8 mouse cellular contexts compared by ENCODE assay signal in genomic region chr10:78464792-78465207, GRCm38 (mm10). TPM values are rescaled to one million over a fixed set of nuclear protein-coding genes. Genes with fewer than 3 reads are reported as not detected.
DNase-seq lines count a peak whose midpoint lies in the region; ATAC-seq lines count a peak whose summit lies in the region.

Gene Pdxk, minus strand, starts transcription at chr10:78464975.

- ATAC-seq in heart, embryonic 14.5 days (ENCODE audit: insufficient number of reproducible peaks, insufficient read depth, low FRiP score, low read depth) = peak; percentile 90
- peak; percentile 91 for ATAC-seq in liver, embryonic 13.5 days (ENCODE audit: low read depth)
- peak; percentile 92 for ATAC-seq in stomach, embryonic 16.5 days (ENCODE audit: insufficient read depth, low FRiP score)

- no peaks in the 10 kb centered on the region for H3K27me3 ChIP-seq in heart, embryonic 14.5 days (ENCODE audit: control insufficient read depth, insufficient read depth, low read length)
- no peaks in the 10 kb centered on the region for H3K27me3 ChIP-seq in liver, embryonic 13.5 days
- no peaks in the 10 kb centered on the region for H3K27me3 ChIP-seq in stomach, embryonic 16.5 days (ENCODE audit: control insufficient read depth, insufficient read depth, low read length)

- no peaks in the 10 kb centered on the region for H3K9me3 ChIP-seq in heart, embryonic 14.5 days (ENCODE audit: control insufficient read depth, low read length)
- H3K9me3 ChIP-seq in liver, embryonic 13.5 days (replicated peaks) = no peaks in the 10 kb centered on the region
- no peaks in the 10 kb centered on the region for H3K9me3 ChIP-seq in stomach, embryonic 16.5 days (replicated peaks; ENCODE audit: control insufficient read depth, low read length)

- no peaks in the 10 kb centered on the region for H3K36me3 ChIP-seq in heart, embryonic 14.5 days (ENCODE audit: control insufficient read depth, insufficient read depth, low read length)
- no peaks in the 10 kb centered on the region for H3K36me3 ChIP-seq in liver, embryonic 13.5 days
- H3K36me3 ChIP-seq in stomach, embryonic 16.5 days (ENCODE audit: control insufficient read depth, insufficient read depth, low read length) = no peaks in the 10 kb centered on the region

- peak; percentile 95 for DNase-seq in CD4-positive, CD25-positive, alpha-beta regulatory T cell, adult 2 months (ENCODE audit: low read depth, low spot score)
- peak; percentile 91 for DNase-seq in fibroblast of lung, adult 2 months (ENCODE audit: low read depth)
- DNase-seq in kidney, postnatal 14 days = peak; percentile 98
- peak; percentile 89 for DNase-seq in liver, embryonic 13.5 days
- DNase-seq in neural tube, embryonic 10.5 days (ENCODE audit: extremely low spot score, low spot score) = peak; percentile 89

- peak within 1 kb of the TSS; percentile 100 for H3K4me2 ChIP-seq in heart, embryonic 14.5 days (ENCODE audit: low read length)
- peak within 1 kb of the TSS; percentile 97 for H3K4me2 ChIP-seq in liver, embryonic 13.5 days
- peak within 1 kb of the TSS; percentile 99 for H3K4me2 ChIP-seq in stomach, embryonic 16.5 days (ENCODE audit: low read depth, low read length)

- under 1% methylated on average over 35 of the region's 35 CpGs for WGBS in heart, embryonic 14.5 days
- WGBS in liver, embryonic 13.5 days (ENCODE audit: insufficient replicate concordance) = under 1% methylated on average over 35 of the region's 35 CpGs
- WGBS in stomach, embryonic 16.5 days = under 1% methylated on average over 35 of the region's 35 CpGs

- H3K4me3 ChIP-seq in brown adipose tissue, adult 24 weeks (ENCODE audit: insufficient read depth, low read depth, low read length) = peak within 1 kb of the TSS; percentile 84
- H3K4me3 ChIP-seq in heart, embryonic 14.5 days (ENCODE audit: control insufficient read depth in 1 of 2, insufficient read depth in 1 of 2, low read depth in 1 of 2, low read length in 2 of 2) = peak within 1 kb of the TSS; percentile 62 to 76
- H3K4me3 ChIP-seq in liver, embryonic 13.5 days (replicated peaks) = peak within 1 kb of the TSS; percentile 70
- H3K4me3 ChIP-seq in stomach, embryonic 16.5 days (replicated peaks; ENCODE audit: low read length) = peak within 1 kb of the TSS; percentile 72

- peaks cover 19% of the 10 kb centered on the region for H3K4me1 ChIP-seq in brown adipose tissue, adult 24 weeks (ENCODE audit: control insufficient read depth, insufficient read depth, insufficient read length, low read length)
- H3K4me1 ChIP-seq in heart, embryonic 14.5 days (ENCODE audit: control insufficient read depth in 2 of 2, insufficient read depth in 2 of 2, low read length in 2 of 2) = peaks cover 10 to 11% of the 10 kb centered on the region in 2 experiments; a peak in 3 of 4 replicates
- peaks cover 43% of the 10 kb centered on the region for H3K4me1 ChIP-seq in liver, embryonic 13.5 days (replicated peaks)
- peaks cover 22% of the 10 kb centered on the region for H3K4me1 ChIP-seq in stomach, embryonic 16.5 days (ENCODE audit: control insufficient read depth, insufficient read depth, low read length)

- H3K27ac ChIP-seq in brown adipose tissue, adult 24 weeks (replicated peaks; ENCODE audit: low read depth, low read length) = peak within 1 kb of the TSS; percentile 86
- H3K27ac ChIP-seq in heart, embryonic 14.5 days (replicated peaks in 1 of 2; ENCODE audit: control insufficient read depth in 1 of 2, insufficient read depth in 1 of 2, low read depth in 2 of 2, low read length in 2 of 2) = peak within 1 kb of the TSS in 1 of 2 experiments; percentile 55; a peak in 1 of 4 replicates
- H3K27ac ChIP-seq in liver, embryonic 13.5 days = peak within 1 kb of the TSS; percentile 62
- peak within 1 kb of the TSS; percentile 17; the same call in 1 of the 2 replicates for H3K27ac ChIP-seq in stomach, embryonic 16.5 days (ENCODE audit: low read length)

- peak within 1 kb of the TSS; percentile 84 for H3K9ac ChIP-seq in heart, embryonic 14.5 days (ENCODE audit: low read length)
- H3K9ac ChIP-seq in liver, embryonic 13.5 days = peak within 1 kb of the TSS; percentile 76
- H3K9ac ChIP-seq in stomach, embryonic 16.5 days (ENCODE audit: low read length) = peak within 1 kb of the TSS; percentile 77

RNA-seq across cellular contexts. Expression of gene Pdxk, which starts in this region (rescaled TPM):
- 21.2 and 28.2 TPM in 2 replicates for polyA plus RNA-seq in brown adipose tissue, adult 24 weeks (2012; ENCODE audit: insufficient read depth, insufficient read length, missing spikeins)
- polyA plus RNA-seq in heart, embryonic 14.5 days (2014; fragmentation: Nextera tagmentation; extraction: Ambion mirVana) = 4.0 and 4.5 TPM in 2 replicates
- polyA plus RNA-seq in liver, embryonic 13.5 days (2015; fragmentation: Nextera tagmentation; extraction: Ambion mirVana) = 5.8 and 7.0 TPM in 2 replicates
- 12.4 and 12.7 TPM in 2 replicates for polyA plus RNA-seq in stomach, embryonic 16.5 days (2015; fragmentation: Nextera tagmentation; extraction: Ambion mirVana)
